Mouse (Mus musculus): ENCODE results near the gene Spred2.

The Spred2 gene

DNA sequence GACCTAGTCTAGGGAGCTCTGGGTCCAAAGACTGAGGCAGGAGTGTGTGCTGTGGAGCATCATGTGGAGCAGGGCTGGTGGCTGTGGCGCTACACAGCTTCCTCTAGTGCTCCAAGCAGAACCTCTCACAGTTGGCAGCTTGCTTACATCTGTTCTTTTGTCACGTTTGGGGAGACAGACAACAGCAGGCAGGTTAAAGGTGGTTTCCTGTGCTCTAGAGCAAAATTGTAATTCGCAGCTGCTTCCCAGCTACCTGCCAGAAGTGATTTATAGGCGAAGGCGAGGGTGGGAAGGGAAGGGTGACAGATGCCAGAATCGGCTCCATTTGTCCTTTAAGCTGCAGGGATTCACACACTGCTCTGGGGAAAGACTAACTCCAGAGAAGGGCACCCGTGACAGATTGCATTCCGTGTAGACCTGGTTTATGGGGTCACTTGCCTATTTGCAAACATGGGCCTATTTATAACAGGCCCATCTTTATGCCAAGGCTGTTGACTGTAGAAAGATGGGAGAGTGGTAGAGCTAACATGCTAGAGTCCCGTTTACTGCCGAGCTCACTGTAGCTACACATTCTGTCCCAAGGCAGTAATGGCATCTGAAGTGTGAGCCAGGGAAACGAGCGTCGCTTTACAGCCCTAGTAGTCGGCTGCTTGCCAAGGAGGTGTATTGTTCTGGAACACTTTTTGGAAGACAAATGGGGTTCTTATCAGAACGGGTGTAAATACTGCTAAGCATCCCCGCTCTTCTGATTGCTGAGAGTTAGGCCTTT, 87.2 kb downstream of the Spred2 start:
- in situ Hi-C loops (cut with MboI, MseI): no loop called here

DNA sequence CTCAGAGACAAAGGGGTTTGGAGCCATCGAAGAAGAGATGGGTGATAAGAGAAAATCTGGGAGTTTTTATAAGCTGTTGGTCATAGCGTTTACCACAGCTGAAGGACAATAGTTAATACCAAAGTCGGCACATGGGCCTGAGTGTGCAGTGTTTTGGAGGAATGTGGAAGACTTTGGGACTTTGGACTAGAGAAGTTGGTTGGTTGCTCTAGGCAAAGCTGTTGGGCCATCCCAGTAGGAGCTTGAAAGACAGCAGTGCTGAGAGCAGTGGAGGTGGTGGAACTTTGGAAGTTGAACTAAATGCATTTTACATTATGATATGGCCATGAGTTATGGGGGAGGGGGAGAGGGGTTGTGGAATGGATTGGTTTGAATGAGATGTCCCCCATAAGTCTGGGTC, 89.2 kb downstream of the Spred2 start:
- in situ Hi-C loops (cut with MboI, MseI): no loop called here

DNA sequence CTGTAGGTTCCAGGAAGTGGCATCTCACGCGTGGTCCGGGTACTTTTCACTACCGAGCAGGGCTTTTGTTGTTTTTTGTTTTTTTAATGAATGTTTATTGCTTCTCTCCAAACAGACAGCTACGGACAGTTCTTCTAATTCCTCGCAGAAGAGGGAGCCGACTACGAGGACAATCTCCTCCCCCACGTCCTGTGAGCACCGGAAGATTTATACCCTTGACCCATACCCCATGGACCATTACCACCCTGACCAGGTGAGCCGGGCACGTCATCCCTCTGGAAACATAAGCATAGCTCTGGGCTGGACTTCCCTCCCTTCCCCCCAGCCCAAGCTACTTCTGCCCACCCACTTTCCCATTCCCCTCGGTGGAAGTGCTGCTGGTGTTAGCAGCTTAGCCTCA, 93.8 kb downstream of the Spred2 start:
- in situ Hi-C loops (cut with MboI, MseI): no loop called here

DNA sequence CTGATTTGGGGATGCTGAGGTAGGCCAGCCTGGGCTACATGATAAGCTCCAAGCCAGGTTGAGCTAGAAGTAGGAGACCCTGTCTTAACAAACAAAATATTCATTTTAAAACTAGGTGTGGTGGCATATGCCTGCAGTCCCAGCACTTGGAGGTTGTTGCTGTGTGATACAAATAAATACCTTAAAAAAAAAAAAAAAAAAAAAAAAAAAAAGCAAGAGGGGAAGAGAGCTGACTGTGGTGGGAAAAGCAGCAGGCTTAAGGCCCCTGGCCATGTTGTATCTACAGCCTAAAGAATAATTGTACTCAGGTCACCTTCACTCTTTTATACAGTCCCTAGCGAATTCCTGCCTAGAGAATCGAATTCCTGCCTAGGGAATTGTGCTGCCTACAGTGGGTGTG, 94.7 kb downstream of the Spred2 start:
- in situ Hi-C loops (cut with MboI, MseI): no loop called here

DNA sequence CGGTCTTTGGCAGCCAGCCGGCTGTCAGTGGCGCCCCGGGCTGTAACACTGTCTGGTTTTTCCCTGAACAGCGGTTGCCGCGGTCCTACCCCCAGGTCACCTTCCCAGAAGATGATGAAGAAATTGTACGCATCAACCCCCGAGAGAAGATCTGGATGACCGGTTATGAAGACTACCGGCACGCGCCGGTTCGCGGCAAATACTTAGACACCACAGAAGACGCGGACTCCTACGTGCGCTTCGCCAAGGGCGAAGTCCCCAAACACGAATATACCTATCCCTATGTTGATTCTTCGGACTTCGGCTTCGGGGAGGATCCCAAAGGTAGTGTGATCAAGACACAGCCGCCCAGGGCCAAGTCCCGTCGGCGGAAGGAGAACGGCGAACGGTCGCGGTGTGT, 96.5 kb downstream of the Spred2 start:
- in situ Hi-C loops (cut with MboI, MseI): no loop called here

DNA sequence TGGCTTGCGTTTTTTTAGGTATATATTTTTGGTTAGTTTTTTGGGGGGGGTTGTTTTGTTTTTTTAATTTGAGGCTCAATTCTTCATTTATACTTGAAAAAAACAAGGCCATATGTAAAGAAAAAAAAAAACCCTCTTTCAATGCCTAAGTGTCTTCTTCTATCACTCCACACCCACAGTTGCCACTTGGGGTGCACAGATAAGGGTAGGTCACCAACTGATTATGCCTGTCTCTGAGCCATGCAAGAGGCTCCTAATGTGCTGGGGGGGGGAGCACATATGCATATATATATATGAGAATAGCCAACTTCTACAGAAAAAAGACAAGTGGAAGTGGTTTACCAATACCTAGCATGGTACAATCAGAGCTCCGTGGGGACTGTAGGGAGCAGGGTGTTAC, 98.3 kb downstream of the Spred2 start:
- in situ Hi-C loops (cut with MboI, MseI): no loop called here

DNA sequence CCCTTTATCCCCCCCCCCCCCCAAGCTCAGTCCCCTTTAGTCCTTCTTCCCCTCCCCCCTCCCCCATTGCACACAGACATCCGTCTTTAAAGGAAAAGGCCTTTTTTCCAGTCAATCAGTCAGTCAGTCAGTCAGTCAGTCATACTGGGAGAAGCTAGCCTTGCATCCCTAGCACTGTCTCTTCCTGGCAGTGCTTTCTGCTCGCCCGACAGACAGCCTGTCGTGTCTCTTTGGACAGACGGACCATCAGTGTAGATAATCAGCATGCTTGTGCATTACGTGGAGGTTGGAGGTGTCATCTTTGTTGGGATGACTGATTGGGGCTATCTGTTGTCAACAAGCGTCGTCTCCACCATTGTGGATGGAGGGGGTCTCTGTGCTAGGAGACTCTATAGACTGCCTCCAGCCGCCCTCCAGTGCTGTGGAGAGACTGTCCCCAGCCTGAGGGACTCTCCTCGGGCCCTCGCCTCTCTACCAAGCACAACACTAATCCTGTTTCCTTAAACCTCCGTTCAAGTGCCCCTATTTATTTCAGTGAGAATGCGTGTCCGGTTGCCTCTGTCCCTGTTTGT, 98.8 kb downstream of the Spred2 start:
- in situ Hi-C loops (cut with MboI, MseI): no loop called here

DNA sequence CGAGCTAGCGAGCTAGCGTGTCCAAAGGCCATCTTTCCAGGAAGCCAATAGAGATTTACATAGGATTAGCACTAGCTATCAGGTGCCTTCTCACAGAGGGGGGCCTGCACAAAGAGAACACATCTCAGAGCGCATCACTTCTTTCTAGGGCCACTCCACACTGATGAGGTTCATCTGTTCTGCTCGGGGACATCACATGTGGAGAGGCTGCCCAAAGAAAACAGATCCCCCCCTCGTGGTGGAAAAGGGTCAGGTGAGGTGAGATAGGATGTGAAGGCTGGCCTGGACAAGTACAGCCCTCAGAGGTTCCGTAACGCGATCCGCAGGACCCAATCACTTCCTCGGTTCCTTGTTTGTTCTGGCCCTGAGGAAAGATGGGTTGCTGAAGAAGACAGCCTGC, 101.7 kb downstream of the Spred2 start:
- in situ Hi-C loops (cut with MboI, MseI): no loop called here

DNA sequence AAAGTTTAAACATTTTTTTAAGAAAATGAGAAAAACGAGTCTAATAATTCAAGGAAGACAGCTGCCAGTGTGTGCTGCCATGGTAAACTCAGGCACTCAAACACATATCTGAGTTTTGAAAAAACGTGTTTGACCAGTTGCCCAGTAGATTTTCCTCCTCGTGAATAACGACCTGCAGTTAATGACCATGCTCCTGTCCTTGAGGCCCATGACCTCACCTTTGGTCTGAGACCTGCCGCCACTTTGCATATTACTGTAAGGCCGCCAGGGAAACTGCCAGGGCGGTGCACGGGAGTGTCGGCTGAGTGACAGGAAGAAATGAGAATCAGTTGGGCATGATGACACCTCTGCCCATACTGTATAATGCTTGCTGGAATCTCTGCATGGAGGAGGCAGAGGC, 103.5 kb downstream of the Spred2 start:
- in situ Hi-C loops (cut with MboI, MseI): no loop called here

DNA sequence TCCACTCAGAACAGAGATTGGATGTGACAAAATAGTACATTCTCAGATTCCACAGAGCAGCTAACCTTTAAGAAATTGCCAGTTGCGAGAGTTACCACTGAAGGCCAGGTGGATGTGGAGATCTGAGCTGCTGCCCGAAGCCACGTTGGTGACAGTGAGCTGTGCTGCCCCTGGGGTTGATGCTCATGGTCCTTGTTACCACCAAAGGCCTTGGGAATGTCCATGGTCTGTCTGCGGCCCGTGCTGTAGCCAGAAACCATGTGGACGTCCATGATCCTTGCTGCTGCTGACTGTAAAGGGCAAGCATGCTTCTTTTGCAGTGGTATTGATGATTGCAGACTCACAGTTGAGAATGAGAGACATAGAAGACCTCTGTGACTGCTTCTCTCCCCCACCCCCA, 104.2 kb downstream of the Spred2 start:
- in situ Hi-C loops (cut with MboI, MseI): no loop called here

DNA sequence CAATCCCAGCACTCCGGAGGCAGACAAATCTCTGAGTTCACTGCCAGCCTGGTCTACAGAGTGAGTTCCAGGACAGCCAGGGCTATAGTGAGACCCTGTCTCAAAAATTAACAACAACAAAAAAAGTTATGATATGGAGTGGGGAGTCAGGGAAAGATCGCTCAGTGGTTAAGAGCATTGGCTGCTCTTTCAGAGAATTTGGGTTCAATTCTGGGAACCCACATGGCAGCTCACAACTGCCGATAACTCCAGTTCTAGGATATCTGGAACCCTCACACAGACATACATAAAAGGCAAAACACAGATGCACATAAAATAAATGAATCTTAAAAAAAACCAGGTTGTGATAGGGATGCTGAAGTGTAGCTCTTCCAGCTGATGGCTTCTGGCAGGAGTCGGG, 104.8 kb downstream of the Spred2 start:
- in situ Hi-C loops (cut with MboI, MseI): no loop called here

DNA sequence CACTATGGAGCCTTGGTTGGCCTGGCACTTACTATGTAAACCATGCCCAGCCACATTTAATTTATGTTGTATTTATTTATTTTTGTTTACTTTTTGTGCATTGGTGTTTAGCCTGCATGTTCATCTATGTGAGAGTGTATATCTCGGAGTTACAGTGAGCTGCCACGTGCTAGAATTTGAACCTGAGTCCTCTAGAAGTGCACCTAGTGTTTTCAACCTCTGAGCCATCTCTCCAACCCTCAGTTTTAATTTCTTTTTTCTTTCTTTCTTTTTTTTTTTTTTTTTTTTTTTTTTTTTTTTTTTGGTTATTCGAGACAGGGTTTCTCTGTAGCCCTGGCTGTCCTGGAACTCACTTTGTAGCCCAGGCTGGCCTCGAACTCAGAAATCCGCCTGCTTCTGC, 106.8 kb downstream of the Spred2 start:
- in situ Hi-C loops (cut with MboI, MseI): loop anchor here in 1 of 2 experiments (5.0 kb wide), 1 partner anchor 114 kb away; no protein-coding TSS in a partner anchor

DNA sequence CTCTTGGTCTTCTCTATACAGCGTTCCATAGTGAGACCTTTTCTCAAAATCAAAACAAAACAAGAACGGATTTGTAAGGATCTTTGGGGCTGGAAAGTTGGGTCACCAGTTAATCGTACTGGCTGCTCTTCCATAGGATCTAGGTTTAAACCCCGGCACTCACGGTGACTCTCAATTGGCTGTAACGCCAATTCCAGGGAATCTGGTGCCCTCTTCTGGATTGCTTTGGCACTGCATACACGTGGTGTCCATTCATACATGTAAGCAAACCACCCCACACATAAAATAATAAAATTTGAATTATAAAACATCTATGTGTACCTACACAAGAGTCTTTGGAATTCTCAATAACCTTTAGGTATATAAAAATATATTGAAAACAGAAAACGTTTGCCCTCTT, 107.4 kb downstream of the Spred2 start:
- in situ Hi-C loops (cut with MboI, MseI): loop anchor here in 1 of 2 experiments (5.0 kb wide), 1 partner anchor 114 kb away; no protein-coding TSS in a partner anchor

DNA sequence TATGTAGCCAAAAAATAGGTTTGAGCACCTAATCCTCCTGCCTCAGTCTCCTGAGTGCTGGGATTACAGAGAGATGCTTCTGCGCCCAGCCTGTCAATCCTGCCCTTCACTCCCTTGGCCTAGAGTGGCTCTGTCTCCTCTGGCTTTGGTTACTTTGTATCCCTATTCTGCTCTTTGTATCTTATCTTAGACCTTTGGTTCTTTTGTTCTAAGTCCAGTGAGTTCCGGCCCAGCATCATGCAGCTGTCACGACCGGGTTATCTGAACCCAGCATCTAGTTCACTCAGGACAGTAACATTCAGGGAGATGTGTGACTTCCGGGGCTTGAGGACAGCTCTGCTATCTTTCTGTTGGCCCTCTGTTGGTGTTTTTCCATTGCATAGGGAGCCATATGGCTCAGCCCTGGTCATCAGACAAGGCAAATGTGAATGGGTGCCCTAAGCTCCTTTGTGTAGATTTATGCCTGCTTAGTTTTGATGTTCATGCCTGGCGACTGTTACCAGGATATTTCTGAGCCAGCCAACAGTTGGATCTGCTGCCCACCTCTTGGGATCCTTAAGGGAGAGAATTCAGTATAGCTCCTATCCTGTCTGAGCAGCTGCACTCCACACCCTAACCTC, 109.5 kb downstream of the Spred2 start:
- in situ Hi-C loops (cut with MboI, MseI): loop anchor here in 1 of 2 experiments (5.0 kb wide), 1 partner anchor 116 kb away; no protein-coding TSS in a partner anchor

DNA sequence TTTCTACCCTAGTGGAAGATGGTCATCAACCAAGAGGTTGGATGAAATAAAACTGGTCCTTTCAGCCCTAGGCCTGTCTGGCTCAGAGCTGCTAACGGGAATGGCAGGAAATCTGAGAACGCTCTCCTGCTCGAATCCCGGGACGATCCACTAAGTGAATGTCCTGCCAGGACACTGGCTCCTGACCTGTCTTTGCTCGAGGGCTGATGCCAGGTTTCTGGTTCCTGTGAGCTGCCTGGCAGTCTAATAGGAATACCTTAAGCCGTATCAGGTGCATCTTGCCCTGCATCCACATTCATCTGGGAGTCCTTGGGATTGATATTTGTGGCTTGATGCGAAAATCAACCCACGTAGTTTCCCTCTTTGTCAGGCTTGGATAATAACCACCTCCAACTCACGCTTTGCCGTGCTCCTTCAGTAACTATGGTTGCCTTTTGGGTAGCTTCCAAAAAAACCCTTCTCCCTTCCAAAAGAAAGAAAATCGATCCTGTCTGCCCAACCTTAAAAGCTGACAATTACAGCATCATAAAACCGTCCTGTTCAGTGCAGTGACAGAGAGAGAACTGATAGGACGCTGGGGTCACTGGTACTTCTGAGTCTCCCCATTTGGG, 110.3 kb downstream of the Spred2 start:
- in situ Hi-C loops (cut with MboI, MseI): loop anchor here in 1 of 2 experiments (5.0 kb wide), 1 partner anchor 117 kb away; no protein-coding TSS in a partner anchor

DNA sequence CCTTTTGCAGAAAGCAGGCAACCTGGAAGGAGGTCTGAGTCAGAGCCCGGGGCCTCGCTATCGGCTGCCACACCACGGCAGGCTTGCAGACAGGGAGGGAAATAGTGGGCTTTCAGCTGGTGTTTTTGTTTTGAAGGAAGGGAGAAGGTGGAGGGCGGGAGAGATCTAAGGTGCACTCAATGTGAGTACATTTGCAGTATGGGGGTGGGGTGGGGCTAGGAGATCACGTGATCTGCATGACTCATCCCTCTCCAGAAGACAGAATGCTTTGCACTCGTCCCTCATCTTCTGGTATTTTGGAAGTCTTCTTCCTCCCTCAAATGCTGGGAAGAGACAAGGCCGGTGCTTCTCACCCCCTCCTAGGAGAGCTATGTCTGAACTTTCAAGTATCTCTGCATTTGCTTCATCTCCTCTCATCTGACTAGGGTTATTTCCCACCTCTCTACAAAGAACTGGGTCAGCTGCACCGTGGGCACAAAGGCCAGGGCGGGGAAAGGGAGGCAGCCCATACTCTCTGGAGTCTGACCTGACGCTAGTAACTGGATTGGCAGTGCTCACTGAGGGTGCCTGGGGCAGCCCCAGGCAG, 111.3 kb downstream of the Spred2 start:
- in situ Hi-C loops (cut with MboI, MseI): loop anchor here in 1 of 2 experiments (5.0 kb wide), 1 partner anchor 58 kb away; no protein-coding TSS in a partner anchor

DNA sequence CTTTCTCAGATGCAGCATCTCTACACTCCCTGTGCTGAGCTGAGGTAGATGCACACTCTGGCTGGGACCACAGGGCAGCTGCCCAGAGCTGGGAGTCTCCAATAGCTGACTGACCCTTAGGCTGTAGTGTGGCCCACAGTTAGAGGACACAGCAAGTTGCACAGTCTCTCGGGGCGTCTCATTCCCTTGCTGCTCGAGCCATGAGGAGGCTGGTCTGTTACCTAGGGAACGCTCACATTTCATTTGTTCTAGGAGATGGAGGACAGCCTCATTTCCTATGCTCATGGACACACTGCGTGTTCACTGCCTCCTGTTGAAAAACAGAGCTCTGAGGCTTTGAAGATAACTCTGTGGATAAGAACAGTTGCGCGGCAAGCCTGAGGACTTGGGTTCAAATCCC, 111.8 kb downstream of the Spred2 start:
- in situ Hi-C loops (cut with MboI, MseI): loop anchor here in 1 of 2 experiments (5.0 kb wide), 1 partner anchor 59 kb away; no protein-coding TSS in a partner anchor

DNA sequence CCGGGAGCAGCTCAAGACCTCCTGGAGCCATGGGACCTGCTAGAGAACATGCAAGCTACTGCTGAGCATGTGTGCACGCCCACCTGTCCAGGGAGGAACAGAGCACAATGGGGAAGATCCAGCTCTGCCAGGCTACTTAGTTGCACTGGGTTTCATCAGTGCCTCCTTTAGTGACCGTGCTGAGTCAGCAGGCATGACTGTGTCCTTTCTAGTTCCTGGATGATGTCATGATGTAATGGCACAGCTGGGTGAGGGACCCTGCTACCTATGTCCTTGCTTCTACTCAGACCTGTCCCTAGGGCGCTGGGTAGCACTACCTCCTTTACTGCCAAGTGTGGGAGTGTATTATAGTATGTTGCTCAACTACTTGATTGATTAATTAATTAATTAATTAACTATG, 113.6 kb downstream of the Spred2 start:
- in situ Hi-C loops (cut with MboI, MseI): loop anchor here in 1 of 2 experiments (5.0 kb wide), 1 partner anchor 60 kb away; no protein-coding TSS in a partner anchor

DNA sequence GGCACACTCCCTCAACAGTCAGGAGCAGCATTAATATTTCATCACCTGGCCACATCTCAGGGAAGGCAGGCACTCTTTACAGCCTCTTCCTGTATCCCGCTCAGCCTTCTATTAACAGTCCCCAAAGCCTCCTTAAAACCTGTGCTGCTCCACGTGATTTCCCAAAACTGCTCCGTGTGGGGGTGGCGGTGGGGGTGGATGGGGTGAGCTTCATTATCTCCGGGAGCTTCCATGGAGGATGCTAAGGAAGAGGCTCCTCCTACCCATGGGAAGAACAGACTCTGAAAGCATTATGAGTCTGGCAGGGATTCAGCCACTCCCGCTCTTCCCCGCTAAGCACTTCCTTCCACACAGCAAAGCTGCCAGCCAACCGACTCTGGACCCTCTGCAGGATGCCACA, 114.5 kb downstream of the Spred2 start:
- in situ Hi-C loops (cut with MboI, MseI): loop anchor here in 1 of 2 experiments (5.0 kb wide), 1 partner anchor 61 kb away; no protein-coding TSS in a partner anchor

DNA sequence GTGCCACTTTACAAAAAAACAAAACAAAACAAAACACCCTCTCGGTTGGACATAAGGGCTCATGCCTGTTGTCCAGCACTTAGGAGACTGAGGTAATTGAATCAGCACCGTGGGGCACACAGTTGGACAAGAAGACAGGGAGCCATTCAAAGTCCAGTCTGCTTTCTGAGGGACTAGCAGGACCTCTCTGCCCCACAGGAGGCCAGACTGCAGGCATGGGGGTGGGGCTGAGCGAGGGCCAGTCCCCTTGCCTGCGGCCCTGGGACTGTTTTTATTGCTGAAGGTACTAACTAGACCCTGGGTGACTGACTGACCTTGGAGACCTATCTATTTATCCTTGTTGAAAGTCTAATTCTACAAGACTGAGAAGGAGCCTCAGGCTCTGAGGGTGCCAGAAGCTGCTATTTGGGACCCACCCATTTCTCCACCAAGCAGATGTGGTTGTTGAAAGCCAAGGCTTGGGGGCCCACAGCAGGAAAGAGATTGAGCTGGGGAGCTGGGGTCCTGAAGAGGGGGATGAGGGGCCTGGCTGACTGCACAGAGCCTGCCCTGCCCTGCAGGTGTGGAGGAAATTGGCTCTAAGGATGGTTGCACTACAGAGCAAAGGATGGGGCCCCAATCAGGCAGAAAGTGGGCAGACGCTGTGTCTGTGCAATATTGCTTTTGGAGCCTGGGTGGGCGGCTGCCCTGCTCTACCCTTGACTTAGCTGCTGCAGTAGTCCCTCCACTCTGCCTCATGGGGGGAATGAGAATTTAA, 117.2 kb downstream of the Spred2 start:
- in situ Hi-C loops (cut with MboI, MseI): no loop called here

DNA sequence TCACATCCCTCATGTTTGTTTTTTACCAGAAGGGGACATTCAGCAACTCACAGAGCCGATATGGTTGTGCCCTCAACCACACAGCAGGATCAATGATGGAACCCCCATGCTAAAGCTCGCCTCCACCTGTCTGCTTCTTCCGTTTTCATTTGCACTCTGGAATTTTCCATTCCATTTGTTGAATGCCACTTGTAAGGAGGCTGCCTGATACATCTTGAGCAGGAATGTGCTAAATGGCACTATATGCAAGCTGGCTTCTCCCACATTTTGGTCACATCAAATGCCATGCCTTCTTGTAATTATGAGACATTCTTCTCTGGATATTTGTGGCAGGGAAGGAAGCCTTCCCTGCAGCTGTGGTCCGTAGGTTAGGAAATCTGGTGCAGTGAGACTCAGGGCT, 117.9 kb downstream of the Spred2 start:
- in situ Hi-C loops (cut with MboI, MseI): no loop called here

Data from T-helper 17 cell (primary cell).